Mouse (Mus musculus) stomach, embryonic 16.5 days (tissue): ENCODE measurements at regions not wholly inside any gene's neighbourhood (a gene's known extent, or its start where the extent isn't known, plus 50 kb on each side); places are given as distances from the start of the nearest gene placed in this dataset.

ENCODE experiments used
- ATAC-seq: fragments of 200-750 bp; cut with Nextera tagmentation; 2 replicates; pipeline ENCODE4 v1.8.0; 2017; ENCODE audit warnings: moderate number of reproducible peaks, moderate TSS enrichment; ENCODE audit not compliant: insufficient read depth, low FRiP score
- H3K27ac ChIP-seq: fragments of 300-500 bp; sonication (generic); 2 replicates; pipeline ENCODE4 v1.5.1; 2014; ENCODE audit warnings: low read length
- H3K27me3 ChIP-seq: fragments of 300-500 bp; sonication (generic); 2 replicates; pipeline ENCODE4 v1.6.1; 2014; ENCODE audit warnings: low read length, control low read depth, mixed read lengths; ENCODE audit not compliant: control insufficient read depth, insufficient read depth
- H3K36me3 ChIP-seq: fragments of 300-500 bp; sonication (generic); 2 replicates; pipeline ENCODE4 v1.6.1; 2014; ENCODE audit warnings: low read length; ENCODE audit not compliant: control insufficient read depth, insufficient read depth
- H3K4me1 ChIP-seq: fragments of 300-500 bp; sonication (generic); 2 replicates; pipeline ENCODE4 v1.6.1; 2014; ENCODE audit warnings: low read length, control low read depth, mixed read lengths; ENCODE audit not compliant: control insufficient read depth, insufficient read depth
- H3K4me2 ChIP-seq: fragments of 300-500 bp; sonication (generic); 2 replicates; pipeline ENCODE4 v1.6.1; 2014; ENCODE audit warnings: low read depth, low read length, mixed read lengths
- H3K4me3 ChIP-seq: fragments of 300-500 bp; sonication (generic); replicated peaks from 2 replicates; pipeline ENCODE4 v1.5.1; 2014; ENCODE audit warnings: mild to moderate bottlenecking, low read length
- H3K9ac ChIP-seq: fragments of 300-500 bp; sonication (generic); 2 replicates; pipeline ENCODE4 v1.6.1; 2014; ENCODE audit warnings: low read length
- H3K9me3 ChIP-seq: fragments of 300-500 bp; sonication (generic); replicated peaks from 2 replicates; pipeline ENCODE4 v1.6.1; 2016; ENCODE audit warnings: low read length, control low read depth; ENCODE audit not compliant: control insufficient read depth
- WGBS: fragments of 180-500 bp; shearing (Covaris S2); extraction: QIAGEN DNeasy Blood & Tissue Kit; methylation state at CpG from one replicate; pipeline ENCODE4 v1.1.7; 2014; 5-methylcytosine and 5-hydroxymethylcytosine counted together

GRCm38 (mm10) chr14:76799741-76800140 is 236.8 kb upstream of the Ccdc122 start:
- no peak for ATAC-seq
- WGBS: 44% methylated on average over 6 of the region's 6 CpGs
- no peak overlapping the region for H3K9ac ChIP-seq
- H3K4me1 ChIP-seq: peaks cover 10% of the 10 kb centered on the region; the same call in 1 of the 2 replicates
- no peak overlapping the region for H3K4me2 ChIP-seq
- H3K9me3 ChIP-seq: no peaks in the 10 kb centered on the region
- H3K27me3 ChIP-seq: no peaks in the 10 kb centered on the region
- H3K4me3 ChIP-seq: no peak overlapping the region
- no peaks in the 10 kb centered on the region for H3K36me3 ChIP-seq
- peak overlapping the region; percentile 50; the same call in 1 of the 2 replicates for H3K27ac ChIP-seq

- no peak overlapping the region for H3K4me2 ChIP-seq
- no peak overlapping the region for H3K27ac ChIP-seq
- WGBS: 75% methylated on average over 8 of the region's 8 CpGs
- ATAC-seq: no peak
- peaks cover 2% of the 10 kb centered on the region; the same call in 1 of the 2 replicates for H3K4me1 ChIP-seq
- H3K36me3 ChIP-seq: no peaks in the 10 kb centered on the region
- H3K9me3 ChIP-seq: no peaks in the 10 kb centered on the region
- no peaks in the 10 kb centered on the region for H3K27me3 ChIP-seq
- H3K4me3 ChIP-seq: no peak overlapping the region
- H3K9ac ChIP-seq: no peak overlapping the region
These were observed 237.6 kb upstream of the Ccdc122 start for GRCm38 (mm10) chr14:76798925-76799428.

GRCm38 (mm10) chr14:76798488-76798887 is 238.1 kb upstream of the Ccdc122 start:
- Histone ChIP-seq H3K4me1 (no peaks in the 10 kb centered on the region), H3K4me3 (no peak overlapping the region), H3K27me3 (no peaks in the 10 kb centered on the region), H3K27ac (no peak overlapping the region), H3K36me3 (no peaks in the 10 kb centered on the region), H3K9ac (no peak overlapping the region), H3K9me3 (no peaks in the 10 kb centered on the region), H3K4me2 (no peak overlapping the region)
- no peak for ATAC-seq
- 73% methylated on average over 6 of the region's 6 CpGs for WGBS

GRCm38 (mm10) chr14:76797518-76797917 is 239.1 kb upstream of the Ccdc122 start:
- no peaks in the 10 kb centered on the region for H3K4me1 ChIP-seq
- no peak overlapping the region for H3K4me3 ChIP-seq
- no peak overlapping the region for H3K4me2 ChIP-seq
- no peaks in the 10 kb centered on the region for H3K9me3 ChIP-seq
- H3K9ac ChIP-seq: no peak overlapping the region
- 54% methylated on average over 6 of the region's 6 CpGs for whole genome bisulfite sequencing
- no peaks in the 10 kb centered on the region for H3K27me3 ChIP-seq
- H3K36me3 ChIP-seq: no peaks in the 10 kb centered on the region
- ATAC-seq: no peak
- H3K27ac ChIP-seq: no peak overlapping the region

GRCm38 (mm10) chr14:76791811-76792571 is 235.3 kb upstream of the Serp2 start:
- ATAC-seq: peak; percentile 31; the same call in 1 of the 2 replicates
- Histone ChIP-seq H3K9ac (no peak overlapping the region), H3K4me2 (no peak overlapping the region), H3K9me3 (no peaks in the 10 kb centered on the region), H3K27ac (peak overlapping the region; percentile 21; the same call in 1 of the 2 replicates), H3K27me3 (no peaks in the 10 kb centered on the region), H3K4me1 (peaks cover 3% of the 10 kb centered on the region; the same call in 1 of the 2 replicates), H3K36me3 (no peaks in the 10 kb centered on the region), H3K4me3 (no peak overlapping the region)
- WGBS: 44% methylated on average over 6 of the region's 6 CpGs

- H3K27ac ChIP-seq: no peak overlapping the region
These were observed 232.7 kb upstream of the Serp2 start for GRCm38 (mm10) chr14:76789376-76789775.

GRCm38 (mm10) chr14:76787601-76788000 is 230.9 kb upstream of the Serp2 start:
- peak overlapping the region; percentile 13; the same call in 1 of the 2 replicates for H3K27ac ChIP-seq
- no peak overlapping the region for H3K4me3 ChIP-seq
- H3K27me3 ChIP-seq: no peaks in the 10 kb centered on the region
- WGBS: 58% methylated on average over 6 of the region's 6 CpGs
- peak; percentile 73 for ATAC-seq
- no peak overlapping the region for H3K9ac ChIP-seq
- no peaks in the 10 kb centered on the region for H3K9me3 ChIP-seq
- peaks cover 3% of the 10 kb centered on the region; the same call in 1 of the 2 replicates for H3K4me1 ChIP-seq
- no peak overlapping the region for H3K4me2 ChIP-seq
- H3K36me3 ChIP-seq: no peaks in the 10 kb centered on the region

More at GRCm38 (mm10) chr14:76789376-76789775, 232.7 kb upstream of the Serp2 start:
- Histone ChIP-seq H3K27me3 (no peaks in the 10 kb centered on the region), H3K36me3 (no peaks in the 10 kb centered on the region), H3K4me1 (peaks cover 3% of the 10 kb centered on the region; the same call in 1 of the 2 replicates), H3K4me3 (no peak overlapping the region), H3K9ac (no peak overlapping the region), H3K4me2 (no peak overlapping the region), H3K9me3 (no peaks in the 10 kb centered on the region)
- 58% methylated on average over 7 of the region's 7 CpGs for WGBS
- no peak for ATAC-seq

- Histone ChIP-seq H3K27me3 (no peaks in the 10 kb centered on the region), H3K9ac (no peak overlapping the region), H3K4me3 (no peak overlapping the region), H3K4me1 (no peaks in the 10 kb centered on the region; the same call in 1 of the 2 replicates), H3K27ac (no peak overlapping the region), H3K4me2 (no peak overlapping the region), H3K36me3 (no peaks in the 10 kb centered on the region), H3K9me3 (no peaks in the 10 kb centered on the region)
- peak; percentile 68; the same call in 1 of the 2 replicates for ATAC-seq
- WGBS: 75% methylated on average over 4 of the region's 4 CpGs
These were observed 229.5 kb upstream of the Serp2 start for GRCm38 (mm10) chr14:76786214-76786613.

- H3K9ac ChIP-seq: no peak overlapping the region
- no peak overlapping the region for H3K4me3 ChIP-seq
- no peak overlapping the region for H3K4me2 ChIP-seq
- no peak overlapping the region for H3K27ac ChIP-seq
- no peaks in the 10 kb centered on the region for H3K9me3 ChIP-seq
- H3K36me3 ChIP-seq: no peaks in the 10 kb centered on the region
- ATAC-seq: no peak
- H3K27me3 ChIP-seq: no peaks in the 10 kb centered on the region
- WGBS: 54% methylated on average over 3 of the region's 3 CpGs
- peaks cover 7% of the 10 kb centered on the region; the same call in 1 of the 2 replicates for H3K4me1 ChIP-seq
These were observed 224.8 kb upstream of the Serp2 start for GRCm38 (mm10) chr14:76781524-76781880.
